Mouse (Mus musculus) brain, embryonic 18.5 days (tissue): ENCODE data around the gene Ric8b.

Source experiments
- DNase-seq: peaks from one replicate; pipeline ENCODE4 v3.0.0-alpha.2; 2012; ENCODE audit warnings: low read depth, low spot score

Gene Ric8b

DNA sequence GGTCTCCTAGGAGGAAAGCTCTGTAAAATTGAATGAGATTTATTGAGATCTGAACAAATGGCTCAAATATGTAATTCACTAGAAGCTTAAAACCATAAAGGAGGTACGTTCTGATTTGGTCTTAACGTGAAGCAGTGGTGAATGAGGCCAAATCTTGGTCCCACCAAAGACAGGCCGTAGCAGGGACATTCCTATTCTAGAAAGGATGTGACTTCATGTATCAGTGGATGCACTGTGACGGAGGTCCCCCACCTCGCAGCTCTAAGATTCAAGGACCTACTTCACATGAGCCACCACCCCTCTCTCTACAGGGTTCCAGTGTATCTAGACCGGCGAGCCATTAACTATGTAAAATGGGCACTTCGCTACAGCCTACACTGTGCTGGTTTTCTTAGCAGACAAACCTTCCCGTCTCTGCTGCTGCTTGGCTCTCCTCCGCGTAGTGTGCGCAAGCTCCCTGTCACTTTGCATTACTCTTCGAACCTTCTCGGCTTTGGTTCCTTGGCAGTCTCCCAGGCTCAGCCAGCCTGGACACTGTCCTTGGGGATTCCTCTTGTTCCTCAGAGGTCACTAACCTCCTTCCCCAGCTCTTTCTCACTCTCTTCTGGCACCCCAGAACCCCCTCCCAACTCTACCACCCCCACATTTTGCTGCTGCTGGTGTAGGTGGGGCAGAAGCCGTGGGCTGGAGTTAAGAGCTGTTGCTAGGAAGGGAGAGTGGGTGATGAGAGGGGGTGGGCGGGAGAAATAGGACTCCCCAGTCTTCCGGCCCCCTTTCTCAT is 8.2 kb upstream of the Ric8b start:
- DNase-seq, result no peak

DNA sequence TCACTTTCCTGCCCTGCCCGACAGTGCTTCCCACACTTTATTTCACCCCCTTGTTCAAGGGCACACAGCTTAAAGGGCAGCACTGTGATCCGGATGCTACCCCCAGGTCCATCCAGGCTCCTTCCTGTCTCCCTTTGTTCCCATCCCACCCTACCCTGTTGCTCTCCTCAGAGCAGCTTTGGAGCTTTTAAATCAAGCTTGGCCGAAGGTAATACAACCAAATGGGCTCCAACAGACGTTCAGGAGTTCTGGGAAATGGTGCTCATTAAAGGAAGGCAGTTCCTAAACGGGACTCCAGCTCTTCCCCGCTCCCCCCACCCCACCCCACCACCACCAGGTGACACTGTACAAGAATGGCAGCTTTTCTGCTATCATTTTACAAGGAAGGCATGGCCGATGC is 7.2 kb upstream of the Ric8b start:
- DNase-seq, result no peak

DNA sequence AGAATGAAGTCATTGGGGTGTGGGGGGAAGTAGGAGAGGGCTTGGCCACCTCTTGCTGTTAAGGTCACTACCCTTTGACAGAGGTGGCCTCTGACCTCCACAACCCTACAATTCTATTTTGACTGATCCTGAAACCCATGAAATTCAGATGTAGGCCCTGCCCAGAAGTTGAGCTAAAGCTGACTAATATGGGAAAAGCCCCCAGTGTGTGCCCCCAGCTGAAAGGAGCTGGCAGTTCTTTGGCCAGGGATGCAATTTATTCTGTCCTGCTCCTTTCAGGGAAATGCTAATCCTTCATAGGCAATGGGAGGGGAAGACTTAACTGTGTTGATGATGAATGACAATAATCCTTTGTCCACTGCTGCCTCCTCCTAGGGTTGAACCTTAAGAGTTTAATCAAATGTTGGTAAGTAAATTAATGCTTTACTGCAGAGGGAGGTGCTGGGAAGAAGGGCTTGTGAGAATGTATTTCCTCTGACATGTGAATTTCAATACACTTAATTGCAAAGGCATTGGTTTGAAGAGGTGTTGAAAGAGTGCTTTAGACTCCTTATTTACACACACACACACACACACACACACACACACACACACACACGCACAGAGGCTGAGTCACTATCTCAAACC is 6.5 kb upstream of the Ric8b start:
- no peak for DNase-seq

DNA sequence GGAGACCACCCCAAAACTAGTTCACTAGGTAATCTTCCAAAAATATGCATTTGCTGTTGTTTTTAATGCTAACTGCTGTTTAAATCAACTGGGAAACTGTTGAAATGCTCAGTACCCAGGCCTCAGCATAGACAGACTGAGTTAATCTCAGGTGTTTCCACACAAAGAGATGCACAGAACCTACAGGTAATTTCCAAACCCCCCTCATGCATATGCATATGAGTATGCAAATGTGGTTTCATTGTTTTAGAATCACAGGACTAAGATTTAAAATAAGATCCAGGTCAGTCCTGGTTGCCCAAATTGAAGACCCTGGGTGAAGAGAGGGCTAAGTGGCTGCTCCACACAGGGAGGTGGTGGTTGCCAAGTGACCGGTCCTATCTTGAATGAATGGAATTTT is 4.3 kb upstream of the Ric8b start:
- no peak for DNase-seq

DNA sequence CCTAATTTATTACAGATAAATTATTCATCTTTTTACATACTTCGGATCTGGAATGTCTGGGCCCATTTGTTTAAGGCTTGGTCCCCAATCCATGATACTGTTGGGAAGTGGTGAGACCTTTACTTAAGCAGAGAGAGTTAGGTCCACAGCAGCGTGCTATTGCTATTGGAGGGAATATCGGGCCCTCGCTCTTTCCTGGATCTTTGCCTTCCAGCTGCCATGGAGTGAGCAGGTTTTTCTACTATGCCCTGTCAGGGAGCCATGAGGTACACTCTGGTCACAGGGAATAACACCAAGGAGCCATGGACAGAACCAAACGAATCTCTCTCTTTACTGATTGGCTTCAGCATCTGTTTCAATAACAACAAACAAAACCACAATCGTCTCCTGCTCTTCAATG is 1.9 kb upstream of the Ric8b start:
- DNase-seq, result no peak

DNA sequence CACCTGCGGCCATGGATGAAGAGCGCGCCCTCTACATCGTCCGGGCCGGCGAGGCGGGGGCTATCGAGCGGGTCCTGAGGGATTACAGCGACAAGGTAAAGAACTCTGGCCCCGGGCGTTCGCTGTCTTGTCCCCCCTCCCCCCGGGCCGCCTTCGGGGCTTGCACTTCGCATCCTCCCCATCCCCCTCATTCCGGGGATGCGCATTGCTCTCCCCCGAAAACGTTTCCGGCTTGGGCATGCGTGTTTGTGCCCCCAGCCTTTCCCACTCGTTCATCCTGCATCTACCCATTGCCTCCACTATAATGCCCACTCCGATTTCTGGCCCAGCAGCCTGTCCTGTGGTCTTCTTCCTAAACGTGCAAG is 297 bp downstream of the Ric8b start:
- peak; percentile 47 for DNase-seq

DNA sequence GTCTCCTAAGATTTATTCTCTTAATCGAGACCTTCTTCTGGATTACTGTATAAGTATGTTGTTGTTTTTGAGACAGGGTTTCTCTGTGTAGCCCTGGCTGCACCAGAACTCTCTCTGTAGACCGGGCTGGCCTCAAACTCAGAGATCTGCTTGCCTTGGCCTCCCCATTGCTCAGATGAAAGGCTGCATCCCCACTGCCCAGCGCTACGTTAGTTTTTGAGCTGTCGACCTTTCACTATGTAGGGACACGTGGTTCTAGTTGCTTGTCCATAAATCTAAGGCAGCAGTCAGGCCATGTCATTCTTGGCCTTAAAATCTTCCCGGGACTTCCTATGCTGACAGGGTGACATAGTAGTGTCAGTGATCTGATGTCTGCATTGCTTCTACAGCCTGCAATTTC is 8.9 kb downstream of the Ric8b start:
- no peak for DNase-seq

DNA sequence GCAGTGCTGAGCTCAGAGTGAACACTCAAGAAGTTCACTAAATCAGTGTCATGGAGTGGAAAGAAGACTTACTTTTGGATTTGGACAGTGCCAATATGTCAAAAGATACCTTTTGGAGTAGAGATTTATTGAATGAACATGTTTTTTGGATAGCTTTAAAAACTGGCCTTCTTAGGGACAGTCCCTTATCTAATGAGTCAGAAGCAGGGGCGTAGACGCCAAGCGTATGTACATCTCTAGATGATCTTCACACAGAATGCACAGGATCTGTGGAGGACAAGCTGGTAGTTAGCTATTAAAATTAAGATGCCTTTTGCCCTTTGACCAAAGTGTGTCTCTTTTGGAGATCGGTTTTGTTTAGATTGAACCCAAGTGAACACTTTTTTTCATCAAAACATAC is 9.5 kb downstream of the Ric8b start:
- DNase-seq, result no peak

DNA sequence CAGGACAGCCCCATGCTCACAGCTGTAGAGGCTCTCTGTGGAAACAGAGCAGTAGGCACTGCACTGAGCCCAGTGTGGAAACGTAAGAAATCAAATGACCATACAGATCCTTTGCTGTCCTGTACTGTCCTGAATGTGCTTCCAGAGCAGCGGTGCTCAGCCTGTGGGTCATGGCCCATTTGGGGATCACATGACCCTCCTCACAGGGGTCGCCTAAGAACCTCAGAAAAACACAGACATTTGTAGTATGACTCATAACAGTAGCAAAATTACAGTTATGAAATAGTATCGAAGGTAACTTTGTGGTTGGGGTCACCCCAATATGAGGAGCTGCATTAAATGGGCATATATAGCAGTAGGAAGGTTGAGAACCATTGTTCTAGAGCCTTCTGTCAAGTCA is 11.0 kb downstream of the Ric8b start:
- no peak for DNase-seq

DNA sequence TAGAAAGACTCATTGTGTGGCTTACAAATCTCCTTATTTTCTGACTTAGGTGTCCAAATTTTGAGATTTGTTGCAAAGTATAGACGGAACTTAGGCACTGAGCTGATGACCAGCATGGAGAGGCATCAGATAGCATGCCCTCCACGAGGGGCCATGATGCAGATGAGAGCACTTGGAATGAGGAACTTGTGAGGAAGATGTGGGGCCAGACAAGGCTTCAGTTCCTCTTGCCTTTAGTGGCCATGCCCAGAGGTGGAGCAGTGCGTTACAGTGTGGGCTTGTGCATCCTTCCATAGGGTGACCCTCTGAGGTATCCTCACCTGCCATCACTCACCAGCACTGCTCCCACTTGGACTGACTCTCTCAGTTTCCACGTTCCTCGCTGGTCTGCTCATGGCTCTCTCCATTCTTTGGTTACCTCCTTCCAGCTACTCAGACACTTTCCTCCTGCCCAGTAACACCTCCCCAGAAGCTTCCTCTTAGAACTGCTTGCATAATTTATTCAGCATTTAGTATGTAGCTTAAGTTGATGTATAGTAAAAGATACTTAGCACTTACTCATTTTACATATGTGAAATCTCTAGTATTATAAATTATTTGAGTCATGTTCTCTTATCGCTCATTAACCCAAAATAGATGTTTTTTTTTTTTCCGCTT is 18.3 kb downstream of the Ric8b start:
- DNase-seq, result no peak

DNA sequence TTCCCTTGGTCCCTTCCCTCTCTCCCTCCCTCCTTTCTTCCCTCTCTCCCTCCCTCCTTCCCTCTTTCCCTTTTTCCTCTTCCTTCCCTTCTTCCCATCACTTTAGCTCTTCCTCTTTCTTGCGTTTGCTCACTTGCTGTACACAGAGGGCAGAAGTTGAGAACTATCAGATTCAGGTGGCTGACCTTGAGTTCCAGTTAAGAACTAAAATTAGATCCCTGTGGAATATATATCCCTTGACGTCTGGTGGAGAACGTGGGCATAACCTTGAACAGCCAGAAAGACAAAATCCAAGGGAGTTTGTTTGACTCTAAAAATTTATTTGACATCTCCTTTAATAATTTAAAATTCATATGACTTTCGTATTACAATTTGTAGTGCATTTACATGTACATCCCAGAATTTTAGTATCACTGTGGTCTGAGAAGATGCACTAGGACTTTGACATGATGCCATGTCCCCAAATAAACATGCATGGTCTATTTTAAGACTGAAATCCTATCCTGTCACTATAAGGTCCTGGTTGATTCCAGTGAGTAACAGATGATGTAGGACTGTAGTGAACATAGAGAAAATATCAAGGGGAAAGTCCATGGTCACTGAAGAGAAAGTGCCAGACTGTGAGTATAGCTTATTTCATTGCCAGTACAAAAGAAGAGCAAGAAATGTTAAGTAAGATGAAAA is 19.6 kb downstream of the Ric8b start:
- no peak for DNase-seq

DNA sequence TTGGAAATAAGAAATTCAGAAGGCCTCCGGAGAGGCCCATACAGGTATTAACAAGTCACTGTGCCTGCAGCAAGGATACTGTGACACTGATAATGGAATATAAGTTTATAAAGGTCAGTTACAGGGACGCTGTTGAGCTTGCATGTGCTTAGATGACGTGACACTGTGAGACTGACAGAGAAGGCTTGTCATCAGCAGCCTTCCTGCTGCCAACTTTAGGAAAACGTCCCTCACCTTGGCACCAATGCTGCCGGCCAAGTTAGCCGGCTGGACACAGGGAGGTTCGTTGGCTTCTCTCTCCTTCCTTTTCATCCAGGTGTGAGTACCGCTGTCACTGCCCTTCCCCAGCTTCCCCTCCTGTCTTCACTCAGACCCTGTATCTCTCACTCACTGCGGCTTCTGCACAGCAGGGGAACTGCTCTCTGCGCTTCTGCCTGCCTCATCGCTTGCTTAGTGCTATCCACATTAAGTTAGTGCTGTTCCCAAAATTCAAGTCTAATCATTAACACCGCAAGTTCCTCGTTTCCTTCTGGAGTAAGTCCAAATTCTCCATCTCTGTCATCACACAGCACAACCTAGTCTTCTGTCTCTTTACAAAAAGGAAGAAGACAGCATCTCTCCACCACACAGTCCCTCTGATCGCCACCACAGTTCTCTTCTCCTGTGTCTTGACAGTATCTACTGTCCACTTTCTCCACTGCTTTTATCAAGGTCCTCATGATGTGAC is 20.8 kb downstream of the Ric8b start:
- no peak for DNase-seq

DNA sequence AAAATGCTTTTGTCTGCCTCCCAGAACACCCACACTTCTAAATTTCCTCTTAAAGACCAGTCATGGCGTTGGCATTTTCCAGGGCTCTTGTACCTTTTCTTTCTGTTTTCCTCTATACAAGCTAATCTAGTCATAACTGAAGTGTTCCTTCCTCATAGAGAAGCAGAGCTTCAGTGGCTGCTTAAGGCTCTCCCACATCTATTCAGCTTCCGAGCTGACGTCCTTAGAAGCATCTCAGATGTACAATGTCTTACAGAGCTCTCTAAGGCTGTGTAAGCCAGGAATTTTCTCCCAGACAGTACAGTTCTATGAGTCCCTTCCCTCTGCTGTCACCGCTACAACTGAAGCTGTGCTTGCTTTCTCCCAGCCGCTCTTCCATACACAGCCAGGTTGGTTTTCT is 21.5 kb downstream of the Ric8b start:
- DNase-seq, result no peak

DNA sequence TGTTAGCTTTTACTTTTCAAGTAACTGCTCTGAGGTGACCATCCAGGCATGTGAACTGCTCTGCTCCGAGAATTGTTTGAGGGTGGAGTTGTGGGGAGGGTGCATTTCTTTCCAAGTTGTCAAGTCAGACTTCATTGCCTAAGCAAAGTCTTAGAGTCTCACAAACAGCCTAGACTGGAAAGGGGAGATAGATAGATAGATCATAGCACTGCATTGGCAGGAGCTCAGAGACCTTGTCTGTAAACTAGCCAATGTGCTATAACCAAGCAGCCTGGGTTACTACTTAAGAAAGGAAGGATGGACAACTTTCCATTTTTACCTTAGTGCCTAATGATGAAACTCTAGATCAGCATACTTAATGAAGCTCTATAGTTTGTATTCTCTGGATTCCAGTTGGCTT is 22.9 kb downstream of the Ric8b start:
- DNase-seq, result no peak

DNA sequence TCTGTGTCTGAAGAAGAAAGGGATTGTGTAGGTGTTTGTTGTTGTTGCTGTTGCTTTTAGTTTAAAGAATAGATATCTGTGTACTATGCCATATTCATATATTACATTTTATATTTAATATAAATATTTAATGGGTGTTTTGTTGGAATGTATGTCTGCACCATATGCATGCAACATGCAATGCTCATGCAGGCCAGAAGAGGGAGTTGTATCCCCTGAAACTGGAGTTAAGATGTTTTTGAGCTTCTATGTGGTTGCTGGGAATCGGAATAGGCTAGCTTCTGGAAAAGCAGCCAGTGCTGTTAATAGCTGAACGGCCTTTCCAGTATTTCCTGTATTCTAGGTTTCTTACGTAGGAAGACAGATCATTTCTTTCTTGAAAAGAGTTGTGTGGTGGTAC is 28.3 kb downstream of the Ric8b start:
- DNase-seq, result no peak

DNA sequence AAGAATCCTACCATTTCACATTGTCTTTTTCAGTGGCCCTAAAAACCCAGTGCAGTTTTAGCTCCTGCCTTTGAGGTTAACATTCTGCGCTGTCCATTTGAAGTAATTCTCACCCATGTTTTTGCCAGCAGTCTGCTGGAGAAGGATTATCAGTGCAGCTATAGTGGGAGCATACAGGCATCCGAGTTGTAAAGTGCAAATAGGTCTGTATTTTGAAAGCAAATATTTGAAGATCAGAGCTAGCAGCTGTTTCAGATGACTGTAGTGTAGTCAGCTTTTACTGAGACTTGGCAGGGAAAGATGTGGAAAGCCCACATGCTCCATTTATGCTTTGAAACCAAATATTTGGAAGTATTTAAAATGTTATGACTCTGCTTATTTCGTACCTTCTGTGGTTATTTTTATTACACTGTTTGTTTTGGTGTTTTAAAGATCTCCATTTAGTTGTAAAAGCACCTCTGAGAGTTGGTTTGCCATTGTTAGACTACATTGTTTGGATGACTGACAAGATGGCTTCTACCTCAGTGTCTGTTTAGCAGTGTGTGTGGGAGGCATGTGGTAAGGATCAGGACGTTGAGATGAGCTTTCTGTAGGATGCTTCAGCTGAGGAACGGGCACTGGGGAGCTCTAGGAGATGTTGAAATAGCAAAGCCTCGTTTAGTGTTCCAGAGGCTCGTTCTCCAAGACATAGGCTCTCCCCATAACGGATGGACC is 31.7 kb downstream of the Ric8b start:
- no peak for DNase-seq

DNA sequence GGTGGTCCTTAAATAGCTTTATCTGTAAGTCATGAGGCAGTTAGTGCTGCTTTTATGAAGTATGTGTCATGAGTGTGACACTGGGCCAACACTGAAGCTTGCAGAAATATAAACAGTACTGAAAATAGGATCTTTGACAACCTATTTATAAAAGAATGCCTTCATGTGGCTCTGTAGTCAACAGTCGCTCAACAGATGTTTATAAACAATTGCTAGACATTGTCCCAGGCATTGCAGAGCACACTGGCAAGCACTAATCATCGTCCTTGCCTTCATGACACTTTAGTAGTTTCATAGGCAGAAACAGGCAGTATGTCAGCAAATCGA is 32.2 kb downstream of the Ric8b start:
- DNase-seq, result no peak

DNA sequence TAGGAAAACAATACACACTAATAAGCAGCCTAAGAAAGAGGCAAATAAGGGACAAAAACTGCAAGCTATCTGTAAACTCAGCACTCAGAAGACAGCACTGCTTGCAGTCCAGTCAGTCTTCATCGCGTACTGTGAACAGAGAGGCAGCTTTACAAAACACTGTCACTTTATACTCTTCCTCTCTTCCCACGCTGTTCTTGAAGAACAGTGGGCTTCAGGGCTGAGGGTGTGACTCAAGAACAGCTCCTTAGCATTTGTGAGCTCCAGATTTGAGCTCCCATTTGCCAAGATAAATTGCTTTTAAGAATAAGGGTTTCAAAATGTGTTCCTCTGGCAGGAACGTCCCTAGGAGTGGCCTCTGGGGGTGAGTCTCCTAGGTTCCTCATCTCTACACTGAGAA is 33.0 kb downstream of the Ric8b start:
- DNase-seq, result no peak

DNA sequence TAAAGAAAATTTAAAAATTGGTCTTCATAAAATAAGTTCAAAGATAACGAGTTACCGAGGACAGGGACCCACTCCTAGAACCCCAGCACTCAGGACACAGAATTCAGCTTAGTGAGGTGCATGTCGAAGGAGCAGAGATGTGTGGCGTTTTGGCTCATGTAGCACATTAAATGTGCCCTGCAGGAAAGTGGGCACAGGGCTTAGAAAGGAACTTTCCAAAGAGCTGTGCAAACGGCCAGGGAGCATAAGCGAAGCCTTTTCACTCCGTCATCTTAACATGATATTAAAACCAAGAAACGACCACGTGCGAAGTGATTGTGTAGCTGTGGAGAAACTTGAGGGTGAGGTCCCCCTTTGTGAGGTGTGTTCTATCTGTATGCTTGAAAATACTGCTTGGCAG is 36.8 kb downstream of the Ric8b start:
- no peak for DNase-seq

DNA sequence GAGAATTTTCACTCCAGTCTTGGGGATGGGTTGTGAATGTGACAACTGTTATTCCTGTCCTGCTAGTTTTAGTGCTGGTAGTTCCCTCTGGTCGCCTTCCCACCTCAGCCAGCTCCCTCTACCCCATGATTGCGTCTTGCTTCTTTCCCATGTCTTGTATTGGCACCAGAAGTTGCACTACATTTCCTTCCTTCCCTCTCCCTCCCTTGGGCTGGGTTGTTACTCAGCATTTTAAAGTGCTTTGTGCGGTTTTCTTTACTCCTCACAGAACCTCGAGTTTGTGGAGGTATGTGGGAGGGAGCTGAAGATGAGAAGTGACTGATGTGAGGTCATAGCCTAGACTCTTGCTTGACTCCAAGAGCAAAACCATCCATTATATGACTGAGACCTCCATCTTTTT is 38.8 kb downstream of the Ric8b start:
- no peak for DNase-seq

DNA sequence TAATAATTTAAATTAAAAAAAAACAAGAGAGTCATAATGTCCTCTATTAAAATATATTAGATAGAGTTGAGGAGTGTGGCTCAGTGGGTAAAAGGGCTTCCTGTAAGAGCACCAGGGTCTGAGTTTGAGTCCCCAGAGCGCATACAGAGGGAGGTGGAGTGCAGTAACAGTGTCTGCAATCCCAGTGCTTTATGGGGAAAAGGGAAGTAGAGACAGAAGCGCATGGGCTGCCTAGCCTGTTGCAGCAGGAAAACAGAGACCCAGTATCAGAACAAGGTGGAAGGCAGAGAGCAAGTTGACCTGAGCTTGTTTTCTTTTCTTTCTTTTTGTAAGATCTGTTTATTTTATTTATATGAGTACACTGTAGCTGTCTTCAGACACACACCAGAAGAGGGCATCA is 41.2 kb downstream of the Ric8b start:
- DNase-seq, result no peak
